Mouse (Mus musculus) limb, embryonic 11.5 days (tissue): ENCODE measurements around the gene Gm11027. TPM values are rescaled to one million over a fixed set of nuclear protein-coding genes. Genes with fewer than 3 reads are reported as not detected.
"Not testable (repeated sequence)": the region's sequence is repeated elsewhere in the genome, so short reads cannot be mapped to it uniquely, and the experiment has no call there.

Experiments used
- ATAC-seq: fragments of 200-750 bp; cut with Nextera tagmentation; 2 replicates; pipeline ENCODE4 v1.8.0; 2017; ENCODE audit warnings: low read depth; ENCODE audit not compliant: insufficient number of reproducible peaks, low FRiP score, low TSS enrichment
- DNase-seq: peaks from one replicate; pipeline ENCODE4 v3.0.0-alpha.2; 2015; ENCODE audit warnings: low spot score
- H3K27ac ChIP-seq: fragments of 300-500 bp; sonication (generic); replicated peaks from 2 replicates; pipeline ENCODE4 v1.5.1; 2014; ENCODE audit warnings: low read depth, mild to moderate bottlenecking, low read length
- H3K27me3 ChIP-seq: fragments of 300-500 bp; sonication (generic); 2 replicates; pipeline ENCODE4 v1.6.1; 2014; ENCODE audit warnings: mild to moderate bottlenecking, low read length, mixed read lengths; ENCODE audit not compliant: control insufficient read depth, insufficient read depth
- H3K36me3 ChIP-seq: fragments of 300-500 bp; sonication (generic); 2 replicates; pipeline ENCODE4 v1.6.1; 2014; ENCODE audit warnings: mild to moderate bottlenecking, low read length, moderate library complexity, mixed read lengths; ENCODE audit not compliant: control insufficient read depth, insufficient read depth
- H3K4me1 ChIP-seq: fragments of 300-500 bp; sonication (generic); 2 replicates; pipeline ENCODE4 v1.6.1; 2014; ENCODE audit warnings: low read length, mixed read lengths; ENCODE audit not compliant: control insufficient read depth, insufficient read depth
- H3K4me2 ChIP-seq: fragments of 300-500 bp; sonication (generic); 2 replicates; pipeline ENCODE4 v1.6.1; 2014; ENCODE audit warnings: low read depth, mild to moderate bottlenecking, moderate library complexity; ENCODE audit not compliant: severe bottlenecking
- H3K4me3 ChIP-seq: fragments of 300-500 bp; sonication (generic); 2 replicates; pipeline ENCODE4 v1.5.1; 2014; ENCODE audit warnings: low read depth, low read length
- H3K9ac ChIP-seq: fragments of 300-500 bp; sonication (generic); 2 replicates; pipeline ENCODE4 v1.6.1; 2014; ENCODE audit warnings: mild to moderate bottlenecking, low read length
- H3K9me3 ChIP-seq: fragments of 300-500 bp; sonication (generic); 2 replicates; pipeline ENCODE4 v1.6.1; 2016; ENCODE audit warnings: low read length; ENCODE audit not compliant: control insufficient read depth
- WGBS: fragments of 180-500 bp; shearing (Covaris S2); extraction: QIAGEN DNeasy Blood & Tissue Kit; methylation state at CpG from one replicate; pipeline ENCODE4 v1.1.7; 2014; 5-methylcytosine and 5-hydroxymethylcytosine counted together
- polyA plus RNA-seq: library from polyadenylated mRNA; unstranded; fragments of >200 nt; fragmentation: Nextera tagmentation; extraction: Ambion mirVana; gene quantifications from 2 replicates; pipeline ENCODE4 v1.2.1, GENCODE M21; 2014

The Gm11027 gene
- polyA plus RNA-seq: not detected in 2 replicates

DNA sequence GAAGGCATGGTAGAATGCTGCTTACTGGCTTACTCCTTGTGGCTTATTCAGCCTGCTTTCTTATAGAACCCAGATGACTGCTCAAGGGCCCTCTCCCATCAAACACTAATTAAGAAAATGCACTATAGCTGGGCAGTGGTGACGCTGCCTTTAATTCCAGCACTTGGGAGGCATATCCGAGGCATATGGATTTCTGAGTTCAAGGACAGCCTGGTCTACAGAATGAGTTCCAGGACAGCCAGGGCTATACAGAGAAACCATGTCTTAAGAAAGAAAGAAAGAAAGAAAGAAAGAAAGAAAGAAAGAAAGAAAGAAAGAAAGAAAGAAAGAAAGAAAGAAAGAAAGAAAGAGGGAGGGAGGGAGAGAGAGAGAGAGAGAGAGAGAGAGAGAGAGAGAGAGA is at the start of gene Gm11027:
Gm11027 (plus strand) TSS at position 301 of the 400 bp plus-strand sequence.
- not testable (repeated sequence) for H3K27ac ChIP-seq, ATAC-seq, H3K4me1 ChIP-seq, H3K4me2 ChIP-seq, H3K9me3 ChIP-seq, H3K4me3 ChIP-seq, H3K36me3 ChIP-seq, H3K27me3 ChIP-seq, DNase-seq, H3K9ac ChIP-seq
- WGBS: 91% methylated on average over 2 of the region's 2 CpGs

- Histone ChIP-seq H3K9ac (no peak overlapping the region), H3K27me3 (no peaks in the 10 kb centered on the region), H3K27ac (no peak overlapping the region), H3K4me2 (no peak overlapping the region), H3K36me3 (peaks cover 7% of the 10 kb centered on the region; the same call in 1 of the 2 replicates), H3K4me3 (no peak overlapping the region), H3K9me3 (no peaks in the 10 kb centered on the region), H3K4me1 (no peaks in the 10 kb centered on the region)
- no peak for DNase-seq
- no peak for ATAC-seq
- WGBS: 86% methylated on average over 10 of the region's 10 CpGs
These were observed 48.7 kb upstream of the Gm11027 start for GRCm38 (mm10) chr12:116226289-116227057.

DNA sequence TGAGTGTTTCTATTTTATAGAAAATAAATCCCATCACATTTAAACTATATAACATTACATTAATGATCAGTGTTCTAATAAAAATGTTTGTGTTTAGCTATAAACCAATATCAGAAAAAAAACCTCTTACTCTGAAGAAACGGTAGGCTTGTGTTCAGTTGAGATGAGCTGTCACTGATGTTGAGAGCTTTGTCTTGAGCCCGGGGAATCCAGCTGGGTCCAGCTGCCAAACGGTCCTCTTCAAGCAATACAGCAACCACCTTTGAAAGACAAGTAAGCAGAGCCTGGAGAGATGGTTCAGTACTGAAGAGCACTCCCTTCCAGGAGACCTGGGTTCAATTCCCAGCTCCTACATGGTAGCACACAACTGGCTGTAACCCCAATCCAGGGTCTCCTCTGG is 45.7 kb upstream of the Gm11027 start:
- H3K9ac ChIP-seq: no peak overlapping the region
- H3K4me2 ChIP-seq: no peak overlapping the region
- H3K36me3 ChIP-seq: peaks cover 3% of the 10 kb centered on the region; the same call in 1 of the 2 replicates
- H3K4me3 ChIP-seq: no peak overlapping the region
- DNase-seq: no peak
- H3K4me1 ChIP-seq: no peaks in the 10 kb centered on the region
- ATAC-seq: no peak
- 82% methylated on average over 3 of the region's 3 CpGs for WGBS
- no peaks in the 10 kb centered on the region for H3K9me3 ChIP-seq
- H3K27me3 ChIP-seq: no peaks in the 10 kb centered on the region
- no peak overlapping the region for H3K27ac ChIP-seq

- Histone ChIP-seq H3K9ac (no peak overlapping the region), H3K27me3 (no peaks in the 10 kb centered on the region), H3K9me3 (no peaks in the 10 kb centered on the region), H3K4me1 (no peaks in the 10 kb centered on the region), H3K4me2 (no peak overlapping the region), H3K27ac (no peak overlapping the region), H3K36me3 (no peaks in the 10 kb centered on the region), H3K4me3 (no peak overlapping the region)
- 87% methylated on average over 12 of the region's 12 CpGs for WGBS
- DNase-seq (no peak), ATAC-seq (no peak)
These were observed 43.6 kb upstream of the Gm11027 start for GRCm38 (mm10) chr12:116231612-116232011.

DNA sequence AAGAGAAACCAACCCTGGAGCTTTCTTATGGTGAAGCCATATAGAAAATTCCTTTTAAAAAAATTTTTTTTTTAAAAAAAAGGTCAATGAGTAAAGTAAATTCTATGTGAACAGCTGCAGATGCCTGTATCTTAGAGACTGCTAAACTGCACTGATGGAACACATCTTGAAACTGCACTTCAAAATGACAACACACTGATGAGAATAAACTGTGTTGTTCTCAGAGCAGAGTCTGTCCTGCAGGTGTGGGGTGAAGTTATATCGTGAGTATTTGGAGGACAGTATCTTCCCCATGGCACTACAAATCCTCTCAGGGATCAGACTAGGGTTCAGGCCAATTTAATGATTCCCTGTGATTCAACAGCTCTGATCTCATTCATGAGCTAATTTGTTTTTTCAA is 43.1 kb upstream of the Gm11027 start:
- no peak overlapping the region for H3K4me2 ChIP-seq
- H3K4me1 ChIP-seq: no peaks in the 10 kb centered on the region
- no peak overlapping the region for H3K4me3 ChIP-seq
- no peak overlapping the region for H3K27ac ChIP-seq
- ATAC-seq (no peak), DNase-seq (no peak)
- H3K9ac ChIP-seq: no peak overlapping the region
- no peaks in the 10 kb centered on the region for H3K9me3 ChIP-seq
- 83% methylated on average over 1 of the region's 1 CpGs for WGBS
- H3K27me3 ChIP-seq: no peaks in the 10 kb centered on the region
- no peaks in the 10 kb centered on the region for H3K36me3 ChIP-seq

GRCm38 (mm10) chr12:116235356-116235755 is 39.8 kb upstream of the Gm11027 start:
- Histone ChIP-seq H3K9ac (no peak overlapping the region), H3K36me3 (no peaks in the 10 kb centered on the region), H3K9me3 (no peaks in the 10 kb centered on the region), H3K4me3 (no peak overlapping the region), H3K27ac (no peak overlapping the region), H3K4me2 (no peak overlapping the region), H3K4me1 (no peaks in the 10 kb centered on the region), H3K27me3 (no peaks in the 10 kb centered on the region)
- DNase-seq (no peak), ATAC-seq (no peak)
- WGBS: 77% methylated on average over 4 of the region's 4 CpGs

GRCm38 (mm10) chr12:116236658-116237057 is 38.5 kb upstream of the Gm11027 start:
- Histone ChIP-seq H3K4me1 (no peaks in the 10 kb centered on the region), H3K27ac (no peak overlapping the region), H3K36me3 (no peaks in the 10 kb centered on the region), H3K9me3 (no peaks in the 10 kb centered on the region), H3K4me2 (no peak overlapping the region), H3K27me3 (no peaks in the 10 kb centered on the region), H3K4me3 (no peak overlapping the region), H3K9ac (no peak overlapping the region)
- 85% methylated on average over 3 of the region's 3 CpGs for whole genome bisulfite sequencing
- no peak for ATAC-seq
- DNase-seq: no peak

- ATAC-seq: no peak
- no peak overlapping the region for H3K27ac ChIP-seq
- H3K9me3 ChIP-seq: no peaks in the 10 kb centered on the region
- H3K4me3 ChIP-seq: no peak overlapping the region
- H3K4me2 ChIP-seq: no peak overlapping the region
- no peak for DNase-seq
- H3K9ac ChIP-seq: no peak overlapping the region
- H3K4me1 ChIP-seq: no peaks in the 10 kb centered on the region
- H3K36me3 ChIP-seq: no peaks in the 10 kb centered on the region
- no peaks in the 10 kb centered on the region for H3K27me3 ChIP-seq
These were observed 36.8 kb upstream of the Gm11027 start for GRCm38 (mm10) chr12:116238370-116238769.

DNA sequence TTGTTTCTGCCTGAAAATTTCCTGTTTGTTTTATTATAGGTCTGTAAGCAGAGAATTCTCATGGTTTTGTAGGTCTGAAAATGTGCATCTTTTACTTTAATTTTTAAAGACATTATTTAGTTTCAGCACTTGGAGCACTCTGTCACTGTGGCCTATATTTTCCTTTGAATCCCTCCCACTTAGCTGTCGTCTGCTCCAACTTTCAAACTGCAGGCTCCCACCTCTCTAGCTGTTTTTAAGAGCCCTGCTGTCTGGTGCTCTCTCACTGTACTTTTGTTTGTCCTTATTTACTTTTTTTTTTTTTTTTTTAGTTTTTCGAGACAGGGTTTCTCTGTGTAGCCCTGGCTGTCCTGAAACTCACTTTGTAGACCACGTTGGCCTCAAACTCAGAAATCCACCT is 36.4 kb upstream of the Gm11027 start:
- H3K4me1 ChIP-seq: no peaks in the 10 kb centered on the region
- 73% methylated on average over 3 of the region's 3 CpGs for WGBS
- no peak overlapping the region for H3K4me2 ChIP-seq
- no peak overlapping the region for H3K9ac ChIP-seq
- H3K27me3 ChIP-seq: no peaks in the 10 kb centered on the region
- no peak overlapping the region for H3K4me3 ChIP-seq
- DNase-seq (no peak), ATAC-seq (no peak)
- no peaks in the 10 kb centered on the region for H3K36me3 ChIP-seq
- H3K27ac ChIP-seq: no peak overlapping the region
- H3K9me3 ChIP-seq: no peaks in the 10 kb centered on the region
